Mouse (Mus musculus) ES-Bruce4 (cell line): ENCODE measurements around the gene Smim20.

Source experiments
- CTCF ChIP-seq: IDR thresholded peaks from one replicate; pipeline ENCODE4 v1.8.1; 2011; ENCODE audit warnings: low read depth, low read length
- EP300 ChIP-seq: IDR thresholded peaks from 2 replicates; pipeline ENCODE4 v1.6.1; 2011; ENCODE audit warnings: low read depth, low read length; ENCODE audit not compliant: insufficient read depth
- POLR2A ChIP-seq: IDR thresholded peaks from one replicate; pipeline ENCODE4 v1.8.1; 2011; ENCODE audit warnings: low read length; ENCODE audit not compliant: insufficient read depth

DNA sequence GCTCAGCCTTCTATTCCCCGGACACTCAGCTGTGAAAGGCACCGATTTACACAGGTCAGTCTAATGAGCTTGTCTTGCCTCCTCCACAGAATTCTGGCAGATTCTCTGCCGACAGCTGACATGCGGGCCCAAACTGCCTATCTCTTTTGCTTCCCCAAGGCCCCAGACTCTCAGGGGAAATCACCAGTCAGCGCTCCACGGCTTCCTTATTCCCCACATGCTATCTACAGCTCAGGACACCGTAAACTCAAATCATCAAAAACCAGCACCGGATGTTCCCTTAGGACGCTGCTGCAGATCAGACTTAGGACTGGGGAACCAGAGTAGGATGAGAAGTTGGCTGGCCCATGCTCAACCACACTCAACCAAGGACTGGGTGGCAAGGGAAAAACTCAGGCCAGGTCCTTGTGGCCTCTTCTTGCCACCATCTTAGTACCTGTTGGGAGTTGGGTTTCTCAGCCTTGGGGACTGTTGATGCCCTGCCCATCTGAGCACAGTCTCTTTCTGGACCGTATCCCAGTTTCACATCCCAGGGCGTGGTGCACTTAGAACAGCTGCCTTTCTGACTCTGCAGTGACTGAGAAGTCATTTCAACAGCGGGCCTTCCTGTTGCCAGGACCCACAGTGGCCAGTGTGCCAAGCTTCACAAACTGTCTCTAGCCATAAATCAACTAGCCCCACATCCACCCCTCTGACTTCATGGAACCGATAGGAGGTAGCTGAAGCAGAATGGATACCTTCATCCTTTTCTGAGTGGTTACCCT, 47.7 kb downstream of the Smim20 start:
- TF ChIP-seq CTCF = no peak
- TF ChIP-seq POLR2A = no peak
- no peak for TF ChIP-seq EP300
